Comparison of ENCODE assay signal across 19 mouse cellular contexts in the genomic region with DNA sequence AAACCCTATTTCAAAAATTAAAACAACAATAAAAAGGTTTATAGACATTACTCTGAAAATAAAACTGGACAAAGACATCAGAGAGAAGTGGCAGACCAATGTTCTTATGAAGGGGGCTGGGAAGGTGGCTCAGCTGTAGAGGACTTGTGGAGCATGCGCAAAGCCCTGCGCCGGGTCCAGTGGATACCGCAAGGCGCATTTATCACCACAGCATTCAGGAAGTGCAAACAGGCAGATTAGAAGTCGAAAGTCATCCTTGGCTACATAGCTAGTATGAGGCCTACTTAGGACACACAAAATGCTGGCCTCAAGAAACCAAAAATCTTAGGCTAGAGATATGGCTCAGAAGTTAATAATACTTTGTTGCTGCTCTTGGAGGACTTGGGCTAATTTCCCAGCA. TPM values are rescaled to one million over a fixed set of nuclear protein-coding genes. Genes with fewer than 3 reads are reported as not detected.
DNase-seq lines count a peak whose midpoint lies in the region; ATAC-seq and TF ChIP-seq lines count a peak whose summit lies in the region.
"Had no signal": no experiment of that assay in that cellular context is flagged by ENCODE, and none has a peak within 500 bp of the region (broad histone marks: within the 10 kb centered on the region; RNA-seq: fewer than 3 reads in every experiment).

No protein-coding gene starts in this region.

- H3K36me3 ChIP-seq in midbrain, embryonic 11.5 days (ENCODE audit: control insufficient read depth, insufficient read depth, low read length): no peaks in the 10 kb centered on the region
- no peaks in the 10 kb centered on the region for H3K36me3 ChIP-seq in midbrain, postnatal 0 days (ENCODE audit: insufficient read depth, low read length)
- H3K36me3 ChIP-seq in liver, embryonic 11.5 days (ENCODE audit: control insufficient read depth, insufficient read depth, low read length): no peaks in the 10 kb centered on the region
- no peaks in the 10 kb centered on the region for H3K36me3 ChIP-seq in liver, embryonic 15.5 days (replicated peaks)
- no peaks in the 10 kb centered on the region for H3K36me3 ChIP-seq in intestine, postnatal 0 days (ENCODE audit: control insufficient read depth, insufficient read depth)
- H3K36me3 ChIP-seq: embryonic facial prominence, embryonic 12.5 days; heart, embryonic 15.5 days had no signal

- no peaks in the 10 kb centered on the region for H3K9me3 ChIP-seq in midbrain, embryonic 11.5 days (ENCODE audit: control insufficient read depth, low read length)
- H3K9me3 ChIP-seq in midbrain, postnatal 0 days (ENCODE audit: low read length): no peaks in the 10 kb centered on the region
- no peaks in the 10 kb centered on the region for H3K9me3 ChIP-seq in liver, embryonic 11.5 days (ENCODE audit: control insufficient read depth, low read length)
- no peaks in the 10 kb centered on the region for H3K9me3 ChIP-seq in liver, embryonic 15.5 days (replicated peaks)
- no peaks in the 10 kb centered on the region for H3K9me3 ChIP-seq in intestine, postnatal 0 days (ENCODE audit: control insufficient read depth)
- H3K9me3 ChIP-seq: embryonic facial prominence, embryonic 12.5 days; heart, embryonic 15.5 days; hindbrain, embryonic 13.5 days had no signal

- H3K4me3 ChIP-seq in midbrain, embryonic 11.5 days (ENCODE audit: low read depth, low read length): no peak overlapping the region
- no peak overlapping the region for H3K4me3 ChIP-seq in midbrain, postnatal 0 days (ENCODE audit: low read depth, low read length)
- no peak overlapping the region for H3K4me3 ChIP-seq in liver, embryonic 11.5 days (ENCODE audit: low read depth, low read length)
- no peak overlapping the region for H3K4me3 ChIP-seq in liver, embryonic 15.5 days (replicated peaks)
- H3K4me3 ChIP-seq in intestine, postnatal 0 days (ENCODE audit: low read depth, low read length): no peak overlapping the region
- H3K4me3 ChIP-seq: embryonic facial prominence, embryonic 12.5 days; heart, embryonic 15.5 days; hindbrain, embryonic 13.5 days had no signal

- ATAC-seq in midbrain, embryonic 11.5 days (ENCODE audit: low FRiP score): no peak
- ATAC-seq in midbrain, postnatal 0 days (ENCODE audit: low FRiP score): no peak
- peak; percentile 73 for ATAC-seq in liver, embryonic 11.5 days (replicated peaks; ENCODE audit: low FRiP score)
- 0 out of 2 replicates have a peak, but pooled peaks have one; percentile 37 for ATAC-seq in liver, embryonic 15.5 days (ENCODE audit: insufficient read depth)
- no peak for ATAC-seq in intestine, postnatal 0 days
- ATAC-seq: forebrain, embryonic 16.5 days had no signal

- no peaks in the 10 kb centered on the region for H3K27me3 ChIP-seq in midbrain, embryonic 11.5 days (ENCODE audit: control insufficient read depth, insufficient read depth, low read length)
- no peaks in the 10 kb centered on the region for H3K27me3 ChIP-seq in midbrain, postnatal 0 days (ENCODE audit: insufficient read depth, low read length)
- no peaks in the 10 kb centered on the region for H3K27me3 ChIP-seq in liver, embryonic 11.5 days (replicated peaks; ENCODE audit: control insufficient read depth, insufficient read depth, low read length)
- no peaks in the 10 kb centered on the region for H3K27me3 ChIP-seq in liver, embryonic 15.5 days
- H3K27me3 ChIP-seq in intestine, postnatal 0 days (replicated peaks; ENCODE audit: control insufficient read depth, insufficient read depth, low read length): no peaks in the 10 kb centered on the region
- H3K27me3 ChIP-seq: embryonic facial prominence, embryonic 12.5 days; heart, embryonic 15.5 days; hindbrain, embryonic 13.5 days had no signal

- no peak for TF ChIP-seq CTCF in midbrain, postnatal 0 days (IDR thresholded peaks at IDR 0.05)
- no peak for TF ChIP-seq CTCF in intestine, postnatal 0 days (IDR thresholded peaks at IDR 0.05; ENCODE audit: low read depth)

- H3K4me1 ChIP-seq in midbrain, embryonic 11.5 days (ENCODE audit: control insufficient read depth, insufficient read depth, low read length): no peaks in the 10 kb centered on the region
- H3K4me1 ChIP-seq in midbrain, postnatal 0 days (ENCODE audit: insufficient read depth, low read length): no peaks in the 10 kb centered on the region
- 0 out of 2 replicates have a peak, but pooled peaks cover 4% of the 10 kb centered on the region for H3K4me1 ChIP-seq in liver, embryonic 11.5 days (replicated peaks; ENCODE audit: control insufficient read depth, insufficient read depth, low read length)
- no peaks in the 10 kb centered on the region; the same call in 1 of the 2 replicates for H3K4me1 ChIP-seq in liver, embryonic 15.5 days (replicated peaks)
- no peaks in the 10 kb centered on the region for H3K4me1 ChIP-seq in intestine, postnatal 0 days (replicated peaks; ENCODE audit: control insufficient read depth, insufficient read depth, low read length)
- H3K4me1 ChIP-seq: embryonic facial prominence, embryonic 12.5 days; heart, embryonic 15.5 days; hindbrain, embryonic 13.5 days had no signal

- H3K27ac ChIP-seq in midbrain, embryonic 11.5 days (ENCODE audit: low read depth, low read length): no peak overlapping the region
- H3K27ac ChIP-seq in midbrain, postnatal 0 days (ENCODE audit: low read depth, low read length): no peak overlapping the region
- H3K27ac ChIP-seq in liver, embryonic 11.5 days (ENCODE audit: low read depth, low read length): no peak overlapping the region
- H3K27ac ChIP-seq in liver, embryonic 15.5 days (replicated peaks): no peak overlapping the region
- no peak overlapping the region for H3K27ac ChIP-seq in intestine, postnatal 0 days (ENCODE audit: low read depth, low read length)
- H3K27ac ChIP-seq: embryonic facial prominence, embryonic 12.5 days; heart, embryonic 15.5 days; hindbrain, embryonic 13.5 days had no signal

- DNase-seq in midbrain, embryonic 11.5 days (ENCODE audit: low spot score, missing footprints): peak; percentile 37
- DNase-seq in midbrain, postnatal 0 days (ENCODE audit: low spot score): no peak
- no peak for DNase-seq in liver, embryonic 11.5 days (ENCODE audit: low spot score)
- DNase-seq in layer of hippocampus, adult 8-10 months (ENCODE audit: low spot score in 2 of 2): no peak
- no peak for DNase-seq in layer of hippocampus, adult 11-12 months (ENCODE audit: low spot score)
- DNase-seq: adrenal gland, postnatal 10 days; cerebellum, adult 11 months; cerebellum, adult 8-10 months; cerebellum, postnatal 14 days; gastrocnemius, postnatal 10 days; heart, adult 18-20 months; heart, postnatal 14 days had no signal

- no peak overlapping the region for H3K9ac ChIP-seq in midbrain, embryonic 11.5 days (ENCODE audit: low read length)
- H3K9ac ChIP-seq in midbrain, postnatal 0 days (replicated peaks; ENCODE audit: low read length, poor library complexity, severe bottlenecking): no peak overlapping the region
- H3K9ac ChIP-seq in liver, embryonic 11.5 days (ENCODE audit: low read depth, low read length): no peak overlapping the region
- no peak overlapping the region for H3K9ac ChIP-seq in liver, embryonic 15.5 days
- no peak overlapping the region for H3K9ac ChIP-seq in intestine, postnatal 0 days (ENCODE audit: low read depth, low read length)
- H3K9ac ChIP-seq: embryonic facial prominence, embryonic 12.5 days; heart, embryonic 15.5 days; hindbrain, embryonic 13.5 days had no signal

- H3K4me2 ChIP-seq in midbrain, embryonic 11.5 days: no peak overlapping the region
- H3K4me2 ChIP-seq in midbrain, postnatal 0 days (ENCODE audit: low read depth, low read length, poor library complexity, severe bottlenecking): no peak overlapping the region
- H3K4me2 ChIP-seq in liver, embryonic 11.5 days: no peak overlapping the region
- H3K4me2 ChIP-seq in liver, embryonic 15.5 days: no peak overlapping the region
- no peak overlapping the region for H3K4me2 ChIP-seq in intestine, postnatal 0 days (replicated peaks; ENCODE audit: low read depth)
- H3K4me2 ChIP-seq: embryonic facial prominence, embryonic 12.5 days; heart, embryonic 11.5 days; heart, embryonic 15.5 days; hindbrain, embryonic 13.5 days had no signal

- WGBS in midbrain, embryonic 11.5 days: 96% methylated on average over 6 of the region's 6 CpGs
- 93% methylated on average over 6 of the region's 6 CpGs for WGBS in midbrain, postnatal 0 days
- WGBS in liver, embryonic 11.5 days: 52% methylated on average over 6 of the region's 6 CpGs
- WGBS in liver, embryonic 15.5 days (ENCODE audit: insufficient replicate concordance): 24% methylated on average over 6 of the region's 6 CpGs
- 87% methylated on average over 6 of the region's 6 CpGs for WGBS in intestine, postnatal 0 days

RNA-seq across cellular contexts. Expression of gene Zfp646, which starts 17.8 kb away (rescaled TPM):
- polyA plus RNA-seq in midbrain, embryonic 11.5 days (2014; fragmentation: Nextera tagmentation; extraction: Ambion mirVana): 16.0 and 17.4 TPM in 2 replicates
- total RNA-seq in midbrain, postnatal 0 days (2014; rRNA removed): 32.3 and 33.8 TPM in 2 replicates
- 3.8 and 4.2 TPM in 2 replicates for polyA plus RNA-seq in midbrain, postnatal 0 days (2015; fragmentation: Nextera tagmentation; extraction: Ambion mirVana)
- polyA plus RNA-seq in liver, embryonic 11.5 days (2014; fragmentation: Nextera tagmentation; extraction: Ambion mirVana): 15.1 and 15.8 TPM in 2 replicates
- 3.8 and 5.0 TPM in 2 replicates for polyA plus RNA-seq in liver, embryonic 15.5 days (2015; fragmentation: Nextera tagmentation; extraction: Ambion mirVana)
- 10 to 100 TPM; 34.5 to 36.5 (median 35.0) TPM for total RNA-seq in layer of hippocampus, adult 8-10 months (2022)
- polyA plus RNA-seq in intestine, postnatal 0 days (2015; fragmentation: Nextera tagmentation; extraction: Ambion mirVana): 4.5 and 5.4 TPM in 2 replicates

RNA-seq across cellular contexts. Expression of gene Zfp668, which starts 18.4 kb away (rescaled TPM):
- polyA plus RNA-seq in midbrain, embryonic 11.5 days (2014; fragmentation: Nextera tagmentation; extraction: Ambion mirVana): 20.3 and 24.3 TPM in 2 replicates
- 27.8 and 31.0 TPM in 2 replicates for total RNA-seq in midbrain, postnatal 0 days (2014; rRNA removed)
- polyA plus RNA-seq in midbrain, postnatal 0 days (2015; fragmentation: Nextera tagmentation; extraction: Ambion mirVana): 26.0 and 29.7 TPM in 2 replicates
- polyA plus RNA-seq in liver, embryonic 11.5 days (2014; fragmentation: Nextera tagmentation; extraction: Ambion mirVana): 15.2 and 15.9 TPM in 2 replicates
- 5.7 and 6.8 TPM in 2 replicates for polyA plus RNA-seq in liver, embryonic 15.5 days (2015; fragmentation: Nextera tagmentation; extraction: Ambion mirVana)
- total RNA-seq in layer of hippocampus, adult 8-10 months (2022): 10 to 100 TPM; 19.2 to 23.8 (median 22.9) TPM
- polyA plus RNA-seq in intestine, postnatal 0 days (2015; fragmentation: Nextera tagmentation; extraction: Ambion mirVana): 5.4 and 6.1 TPM in 2 replicates

RNA-seq across cellular contexts. Expression of gene Prss53, which starts 32.5 kb away (rescaled TPM):
- polyA plus RNA-seq in midbrain, embryonic 11.5 days (2014; fragmentation: Nextera tagmentation; extraction: Ambion mirVana): 0.32 and 0.36 TPM in 2 replicates
- total RNA-seq in midbrain, postnatal 0 days (2014; rRNA removed): 0.55 and 1.0 TPM in 2 replicates
- 0.77 and 0.82 TPM in 2 replicates for polyA plus RNA-seq in midbrain, postnatal 0 days (2015; fragmentation: Nextera tagmentation; extraction: Ambion mirVana)
- 0.40 and 0.48 TPM in 2 replicates for polyA plus RNA-seq in liver, embryonic 11.5 days (2014; fragmentation: Nextera tagmentation; extraction: Ambion mirVana)
- polyA plus RNA-seq in liver, embryonic 15.5 days (2015; fragmentation: Nextera tagmentation; extraction: Ambion mirVana): 0.21 and 0.46 TPM in 2 replicates
- total RNA-seq in layer of hippocampus, adult 8-10 months (2022): 1 to 10 TPM; 2.0 to 4.0 (median 2.8) TPM
- 2.4 and 2.9 TPM in 2 replicates for polyA plus RNA-seq in intestine, postnatal 0 days (2015; fragmentation: Nextera tagmentation; extraction: Ambion mirVana)

RNA-seq across cellular contexts. Expression of gene Stx1b, which starts 33.9 kb away (rescaled TPM):
- 6.9 and 8.4 TPM in 2 replicates for polyA plus RNA-seq in midbrain, embryonic 11.5 days (2014; fragmentation: Nextera tagmentation; extraction: Ambion mirVana)
- total RNA-seq in midbrain, postnatal 0 days (2014; rRNA removed): 83.6 and 88.9 TPM in 2 replicates
- polyA plus RNA-seq in midbrain, postnatal 0 days (2015; fragmentation: Nextera tagmentation; extraction: Ambion mirVana): 83.9 and 87.1 TPM in 2 replicates
- 1.5 and 1.9 TPM in 2 replicates for polyA plus RNA-seq in liver, embryonic 11.5 days (2014; fragmentation: Nextera tagmentation; extraction: Ambion mirVana)
- polyA plus RNA-seq in liver, embryonic 15.5 days (2015; fragmentation: Nextera tagmentation; extraction: Ambion mirVana): 0.43 and 0.44 TPM in 2 replicates
- 100 to 1,000 TPM; 344 to 361 (median 348) TPM for total RNA-seq in layer of hippocampus, adult 8-10 months (2022)
- polyA plus RNA-seq in intestine, postnatal 0 days (2015; fragmentation: Nextera tagmentation; extraction: Ambion mirVana): 0.74 and 1.1 TPM in 2 replicates

RNA-seq across cellular contexts. Expression of gene Stx4a, which starts 34.2 kb away (rescaled TPM):
- 10.1 and 12.2 TPM in 2 replicates for polyA plus RNA-seq in midbrain, embryonic 11.5 days (2014; fragmentation: Nextera tagmentation; extraction: Ambion mirVana)
- 6.7 and 7.1 TPM in 2 replicates for total RNA-seq in midbrain, postnatal 0 days (2014; rRNA removed)
- 20.0 and 20.7 TPM in 2 replicates for polyA plus RNA-seq in midbrain, postnatal 0 days (2015; fragmentation: Nextera tagmentation; extraction: Ambion mirVana)
- 16.1 and 19.4 TPM in 2 replicates for polyA plus RNA-seq in liver, embryonic 11.5 days (2014; fragmentation: Nextera tagmentation; extraction: Ambion mirVana)
- 14.6 and 14.9 TPM in 2 replicates for polyA plus RNA-seq in liver, embryonic 15.5 days (2015; fragmentation: Nextera tagmentation; extraction: Ambion mirVana)
- total RNA-seq in layer of hippocampus, adult 8-10 months (2022): 10 to 100 TPM; 61.0 to 86.0 (median 77.0) TPM
- 38.9 and 46.6 TPM in 2 replicates for polyA plus RNA-seq in intestine, postnatal 0 days (2015; fragmentation: Nextera tagmentation; extraction: Ambion mirVana)

Comparison
In these comparisons a context has a peak if more than half of its experiments do, and no peak if none do; other contexts are left out.
1. ATAC-seq: peak in liver, embryonic 11.5 days (single experiment) and liver, embryonic 15.5 days (single experiment); none in midbrain, embryonic 11.5 days (single experiment), midbrain, postnatal 0 days (single experiment) and intestine, postnatal 0 days (single experiment).